Mouse (Mus musculus): ENCODE results near the gene Wipf3. TPM values are rescaled to one million over a fixed set of nuclear protein-coding genes. Genes with fewer than 3 reads are reported as not detected.

Wipf3 gene
- total and polyA plus RNA-seq, 3 experiments: 0.64 to 1.3 (median 1.2) TPM

- no peaks in the 10 kb centered on the region for H3K9me3 ChIP-seq (replicated peaks; ENCODE audit: low read length)
- in situ Hi-C loops (cut with MboI; ENCODE audit: low pct_ligation_motif_present, low pct_unique_long_range_greater_than_20kb, low sequenced_read_pairs): no loop called here
- H3K4me3 ChIP-seq (replicated peaks in 1 of 3; ENCODE audit: low read depth in 2 of 3, low read length in 2 of 3, poor library complexity in 1 of 3): no peak overlapping the region
- H3K4me1 ChIP-seq (ENCODE audit: control insufficient read depth in 1 of 2, insufficient read depth in 2 of 2): no peaks in the 10 kb centered on the region
- dilution Hi-C loops (cut with MboI; ENCODE audit: extremely low pct_ligation_motif_present, extremely low pct_unique_long_range_greater_than_20kb, low sequenced_read_pairs): no loop called here
- H3K27ac ChIP-seq (ENCODE audit: insufficient read depth, low read depth): no peak overlapping the region
- no peak overlapping the region for H3K9ac ChIP-seq (ENCODE audit: insufficient read depth, low read depth)
- H3K27me3 ChIP-seq (replicated peaks): peaks cover 1% of the 10 kb centered on the region
- TF ChIP-seq KAT2A (IDR thresholded peaks at IDR 0.05; ENCODE audit: insufficient replicate concordance, low read length) (no peak), JUN (IDR thresholded peaks at IDR 0.05; ENCODE audit: insufficient read depth, low read depth, low read length) (no peak), ETS1 (conservative IDR thresholded peaks at IDR 0.05; ENCODE audit: low read depth, low read length) (no peak), BHLHE40 (IDR thresholded peaks at IDR 0.05; ENCODE audit: low read depth, low read length) (no peak), CHD2 (IDR thresholded peaks at IDR 0.05; ENCODE audit: low read length) (no peak), RAD21 (IDR thresholded peaks at IDR 0.05; ENCODE audit: low read depth, low read length) (no peak), MAFK (IDR thresholded peaks at IDR 0.05; ENCODE audit: insufficient replicate concordance, low read length) (no peak), ZKSCAN1 (IDR thresholded peaks at IDR 0.05; ENCODE audit: borderline replicate concordance, low read depth, low read length) (no peak), UBTF (IDR thresholded peaks at IDR 0.05; ENCODE audit: low read depth, low read length) (no peak), MXI1 (IDR thresholded peaks at IDR 0.05; ENCODE audit: low read depth, low read length) (no peak), GABPA (IDR thresholded peaks at IDR 0.05; ENCODE audit: insufficient replicate concordance, low read depth, low read length) (no peak), MEF2A (IDR thresholded peaks at IDR 0.05; ENCODE audit: borderline replicate concordance, low read depth, low read length) (no peak)
- no peaks in the 10 kb centered on the region for H3K79me2 ChIP-seq (replicated peaks; ENCODE audit: control insufficient read depth, extremely low read depth, insufficient read depth, poor library complexity, severe bottlenecking)
- H3K36me3 ChIP-seq (replicated peaks in 1 of 2; ENCODE audit: control insufficient read depth in 1 of 2, insufficient read depth in 1 of 2, low read length in 1 of 2): no peaks in the 10 kb centered on the region
- DNase-seq (ENCODE audit: extremely low read depth): no peak
- H3K4me2 ChIP-seq (ENCODE audit: insufficient read depth, low read depth, poor library complexity, severe bottlenecking): no peak overlapping the region
Measured at GRCm38 (mm10) chr6:54383893-54384524, 45.4 kb upstream of the Wipf3 start.

DNA sequence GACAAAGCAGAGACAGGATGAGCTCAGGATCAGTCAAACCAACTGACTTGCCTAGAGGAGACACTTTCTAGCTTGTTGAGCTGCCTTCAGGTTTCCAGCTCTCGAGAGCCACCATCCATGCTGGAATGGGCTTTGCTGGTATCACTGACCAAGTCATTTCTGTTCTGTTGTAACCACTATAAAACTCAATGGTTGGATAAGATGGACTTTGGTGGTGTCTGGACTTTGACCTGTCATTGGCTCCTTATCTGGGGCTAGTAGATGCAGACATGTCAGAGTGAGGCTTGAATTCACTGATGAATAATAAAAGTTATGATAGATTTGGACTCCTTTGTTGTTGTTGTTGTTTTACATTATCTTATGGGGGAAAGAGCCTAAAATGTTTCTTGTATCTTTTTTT, 44.6 kb upstream of the Wipf3 start:
- dilution Hi-C loops (cut with MboI; ENCODE audit: extremely low pct_ligation_motif_present, extremely low pct_unique_long_range_greater_than_20kb, low sequenced_read_pairs) (no loop called here), in situ Hi-C loops (cut with MboI; ENCODE audit: low pct_ligation_motif_present, low pct_unique_long_range_greater_than_20kb, low sequenced_read_pairs) (no loop called here)
- Histone ChIP-seq H3K9ac (ENCODE audit: insufficient read depth, low read depth) (no peak overlapping the region), H3K27me3 (replicated peaks) (no peaks in the 10 kb centered on the region), H3K4me3 (replicated peaks in 1 of 3; ENCODE audit: low read depth in 2 of 3, low read length in 2 of 3, poor library complexity in 1 of 3) (no peak overlapping the region), H3K4me2 (ENCODE audit: insufficient read depth, low read depth, poor library complexity, severe bottlenecking) (no peak overlapping the region), H3K27ac (ENCODE audit: insufficient read depth, low read depth) (no peak overlapping the region), H3K36me3 (replicated peaks in 1 of 2; ENCODE audit: control insufficient read depth in 1 of 2, insufficient read depth in 1 of 2, low read length in 1 of 2) (no peaks in the 10 kb centered on the region), H3K9me3 (replicated peaks; ENCODE audit: low read length) (no peaks in the 10 kb centered on the region), H3K79me2 (replicated peaks; ENCODE audit: control insufficient read depth, extremely low read depth, insufficient read depth, poor library complexity, severe bottlenecking) (no peaks in the 10 kb centered on the region), H3K4me1 (ENCODE audit: control insufficient read depth in 1 of 2, insufficient read depth in 2 of 2) (no peaks in the 10 kb centered on the region)
- TF ChIP-seq ZNF384 (IDR thresholded peaks at IDR 0.05; ENCODE audit: low read depth, low read length) (no peak), KAT2A (IDR thresholded peaks at IDR 0.05; ENCODE audit: insufficient replicate concordance, low read length) (no peak), TCF12 (IDR thresholded peaks at IDR 0.05; ENCODE audit: low read depth, low read length) (no peak), HCFC1 (IDR thresholded peaks at IDR 0.05; ENCODE audit: low read depth, low read length) (no peak), ETS1 (conservative IDR thresholded peaks at IDR 0.05; ENCODE audit: low read depth, low read length) (no peak)
- DNase-seq (ENCODE audit: extremely low read depth): no peak
